Mouse (Mus musculus) mouse trophoblast stem cell (cell line): Measurements from ENCODE around the gene Gsg1l.

Source experiments
- in situ Hi-C, 2 experiments: fragments of 300-500 bp; cut with MseI, MboI; formaldehyde crosslinking; loops; 2 replicates in 1 of 2; 3 replicates in 1 of 2; pipeline ENCODE4 v1.15.1; 2025

Gsg1l gene

GRCm38 (mm10) chr7:126082286-126082741 lies at the start of gene Gsg1l:
Gene Gsg1l (minus strand): TSS chr7:126082411.
- in situ Hi-C loops, result loop anchor here in 1 of 2 experiments (25.0 kb wide), 1 partner anchor 320 kb away; no protein-coding TSS in a partner anchor

DNA sequence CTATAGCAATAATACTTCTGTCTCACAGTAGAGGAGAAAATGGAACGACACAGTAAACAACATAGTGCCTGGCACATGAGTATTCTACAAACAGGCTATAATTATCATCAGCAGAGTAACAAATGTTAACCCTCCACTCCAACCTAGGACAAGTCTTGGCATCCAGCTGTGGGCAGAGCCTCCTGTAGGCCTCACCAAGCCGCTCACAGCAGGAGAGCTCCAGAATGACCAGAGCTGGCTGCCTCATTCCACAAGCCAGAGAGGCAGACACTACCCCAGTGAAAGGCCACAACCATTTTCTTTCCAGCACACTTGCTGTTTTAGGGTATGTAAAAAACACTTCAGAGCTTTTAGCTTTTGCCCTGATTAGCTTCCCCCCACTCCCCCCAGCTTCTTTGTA lies 45.5 kb upstream of the Gsg1l start:
- in situ Hi-C loops, result no loop called here

DNA sequence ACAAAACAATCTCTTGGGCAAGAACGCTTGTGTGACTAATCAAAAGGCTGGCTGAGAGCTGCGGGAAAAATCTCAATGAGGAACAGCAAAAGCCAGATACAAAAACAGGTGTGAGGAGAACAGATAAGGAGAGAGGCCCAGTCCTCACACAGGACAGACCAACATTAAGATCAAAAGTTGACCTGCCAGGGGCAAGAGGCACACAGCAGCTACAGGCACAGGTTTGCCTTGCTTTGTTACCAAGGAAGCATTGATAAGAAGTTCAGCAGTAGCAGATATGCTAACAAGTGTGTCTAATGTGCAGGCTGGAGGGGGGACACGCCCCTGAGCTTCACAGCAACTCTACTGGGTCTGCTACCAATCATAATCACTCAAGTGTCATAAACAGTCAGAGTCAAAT lies 44.3 kb upstream of the Gsg1l start:
- in situ Hi-C loops, result no loop called here

- in situ Hi-C loops, result no loop called here
Measured at GRCm38 (mm10) chr7:126121533-126121932, 39.3 kb upstream of the Gsg1l start.

DNA sequence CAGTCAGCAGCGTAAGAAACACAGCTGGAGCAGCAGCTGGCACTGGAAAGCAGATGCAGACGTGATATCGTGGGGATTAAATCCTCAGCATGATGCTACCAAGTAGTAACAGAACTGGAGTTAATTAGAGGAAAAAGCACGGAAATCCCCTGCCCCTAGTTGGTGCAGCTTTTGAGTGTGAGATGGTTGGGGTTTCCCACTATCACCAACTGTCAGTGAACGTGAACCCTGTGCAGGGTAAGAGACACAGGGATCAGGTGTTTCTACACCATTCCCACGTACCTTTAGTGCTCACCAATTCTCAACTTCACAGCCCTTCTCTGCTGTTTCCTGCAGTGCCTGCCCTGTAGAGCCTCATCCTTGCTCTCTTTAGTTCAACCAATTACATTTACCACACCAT lies 37.6 kb upstream of the Gsg1l start:
- in situ Hi-C loops, result no loop called here

DNA sequence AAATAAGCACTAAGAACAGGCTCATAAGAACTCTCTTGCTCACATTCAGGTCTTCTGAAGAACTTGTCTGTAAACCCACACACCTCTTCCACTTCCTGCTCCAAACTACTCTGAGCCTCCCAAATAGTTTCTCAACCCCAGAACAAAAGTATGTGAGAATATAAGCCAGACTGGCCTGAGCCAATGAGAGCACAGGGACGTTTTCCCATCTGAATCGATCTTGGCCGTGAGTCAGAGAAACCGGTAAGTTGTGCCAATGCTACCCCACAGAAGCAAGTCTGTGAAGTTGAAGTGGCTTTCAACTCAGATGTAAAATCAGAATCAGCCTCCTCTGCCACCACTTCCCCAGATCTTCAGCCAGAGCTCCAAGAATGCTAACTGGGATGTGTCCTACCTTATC lies 31.1 kb upstream of the Gsg1l start:
- in situ Hi-C loops, result no loop called here

DNA sequence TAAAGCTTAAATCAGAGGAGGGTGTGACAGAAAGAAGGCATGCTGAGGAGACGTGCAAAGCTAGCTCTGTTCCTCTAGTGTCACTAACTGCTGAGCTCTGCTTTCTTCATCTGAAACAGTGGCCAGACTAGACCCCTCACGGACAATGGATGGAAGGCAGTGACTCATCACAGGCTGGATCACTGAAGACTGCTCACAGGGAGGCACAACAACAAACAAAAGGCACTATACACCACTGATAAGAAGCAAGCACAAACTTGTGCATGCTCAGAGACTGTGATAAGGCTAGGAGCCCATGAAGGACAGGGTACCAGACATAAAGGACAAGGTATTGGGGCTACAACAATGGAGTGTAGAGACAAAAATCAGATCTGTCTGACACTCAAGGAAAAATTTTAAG lies 29.0 kb upstream of the Gsg1l start:
- in situ Hi-C loops, result no loop called here

DNA sequence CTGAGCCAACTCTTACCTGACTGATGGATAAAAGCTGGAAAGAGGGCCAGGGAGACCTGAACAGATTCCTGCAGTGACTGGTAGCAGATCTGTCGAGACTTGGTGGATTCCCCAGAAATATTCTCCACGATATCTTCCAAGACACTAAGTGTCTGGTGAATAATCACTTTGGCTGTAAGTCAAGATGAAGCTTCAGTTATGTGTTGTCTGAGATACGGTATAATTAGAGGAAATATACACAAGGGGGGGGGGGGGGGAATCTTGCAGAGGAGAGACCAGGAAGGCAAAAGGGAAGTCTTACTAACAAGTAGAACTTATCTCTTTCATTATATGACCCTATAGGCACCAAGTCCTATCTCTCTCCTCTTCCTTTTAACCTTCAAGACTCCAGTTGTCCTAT lies 27.7 kb upstream of the Gsg1l start:
- in situ Hi-C loops, result no loop called here

DNA sequence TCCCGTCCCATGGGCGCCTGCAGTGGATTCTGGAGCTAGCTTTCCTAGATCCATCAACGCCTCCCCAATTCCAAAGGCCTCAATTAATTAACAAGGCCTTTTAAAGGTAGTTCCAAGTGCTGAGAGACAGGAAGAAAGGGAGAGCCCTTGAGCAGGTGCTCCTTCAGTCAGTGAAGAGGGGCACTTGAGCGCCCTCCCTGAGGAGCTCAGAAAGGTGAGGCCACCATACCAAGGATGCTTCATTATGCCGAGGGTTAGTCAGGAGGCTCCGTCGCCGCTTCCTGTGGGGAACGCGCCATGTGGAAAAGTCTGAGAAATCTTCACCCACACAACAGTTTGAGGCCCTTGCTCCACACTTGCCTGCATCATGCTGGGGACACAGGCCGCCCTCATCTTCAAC lies 18.2 kb upstream of the Gsg1l start:
- in situ Hi-C loops, result no loop called here

DNA sequence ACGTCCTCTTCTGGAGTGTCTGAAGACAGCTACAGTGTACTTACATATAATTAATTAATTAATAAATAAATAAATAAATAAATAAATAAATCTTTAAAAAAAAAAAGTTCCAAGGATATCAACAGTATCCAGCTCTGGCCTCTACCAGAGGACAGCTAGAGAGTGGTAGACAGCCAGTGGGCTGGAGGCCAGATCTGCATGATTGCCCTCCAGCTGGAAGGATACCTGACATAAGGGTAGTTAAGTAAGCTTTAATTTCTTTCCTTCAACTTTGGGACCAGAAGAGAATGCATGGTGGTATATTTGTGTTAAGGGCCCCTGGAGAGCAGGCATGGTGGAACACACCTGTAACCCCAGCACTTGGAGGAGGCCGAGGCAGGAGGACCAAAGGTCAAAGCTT lies 17.6 kb upstream of the Gsg1l start:
- in situ Hi-C loops, result loop anchor here in 1 of 2 experiments (25.0 kb wide), 1 partner anchor 338 kb away; no protein-coding TSS in a partner anchor

DNA sequence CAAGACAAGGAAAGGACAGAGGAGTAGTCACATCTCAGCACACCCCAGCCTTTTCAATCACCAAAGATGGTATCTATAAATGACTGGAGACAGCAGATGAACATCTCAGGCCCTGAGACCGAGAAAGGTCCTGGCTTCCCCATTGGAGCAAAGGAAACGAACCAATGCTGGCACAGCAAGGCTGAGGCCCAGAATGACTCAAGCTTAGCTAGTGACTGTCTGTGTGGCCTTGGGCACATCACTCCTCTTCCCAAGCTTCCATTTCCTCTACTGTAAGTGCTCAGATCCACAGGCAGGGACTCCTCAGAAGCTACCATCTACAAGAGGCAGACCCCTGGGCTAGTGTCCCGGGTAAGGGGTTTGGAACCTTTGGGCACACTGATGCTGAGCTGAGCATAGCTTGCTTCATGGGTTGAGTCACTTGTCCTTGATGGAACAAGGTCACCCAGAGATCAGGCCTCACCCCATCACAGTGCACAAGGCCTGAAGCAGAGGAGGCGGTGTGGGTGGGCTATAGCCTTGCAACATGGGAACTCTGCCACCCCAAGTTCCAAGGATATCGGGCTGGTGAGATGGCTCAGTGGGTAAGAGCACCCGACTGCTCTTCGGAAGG lies 17.1 kb upstream of the Gsg1l start:
- in situ Hi-C loops, result loop anchor here in 1 of 2 experiments (25.0 kb wide), 1 partner anchor 337 kb away; no protein-coding TSS in a partner anchor

GRCm38 (mm10) chr7:126097219-126097915 lies 15.2 kb upstream of the Gsg1l start:
- in situ Hi-C loops, result loop anchor here in 1 of 2 experiments (25.0 kb wide), 1 partner anchor 335 kb away; no protein-coding TSS in a partner anchor

DNA sequence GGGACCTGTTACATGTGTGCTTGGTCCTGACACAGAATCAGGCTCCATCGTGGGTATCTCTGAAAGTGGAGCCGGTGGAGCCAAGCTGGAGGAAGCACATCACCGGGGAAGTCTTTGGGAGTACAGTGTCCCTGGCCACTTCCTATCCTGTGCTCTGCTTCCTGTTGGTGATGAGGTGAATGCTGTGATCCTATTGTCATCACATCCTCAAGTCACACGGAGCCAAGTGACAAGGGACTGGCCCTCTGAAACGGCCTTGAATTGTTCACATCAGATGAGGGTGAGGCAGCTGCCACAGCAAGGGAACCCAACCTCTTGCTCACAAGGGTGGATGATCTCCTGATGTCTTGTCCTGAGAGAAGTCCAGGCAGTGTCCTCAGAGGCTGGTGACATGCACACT lies 14.4 kb upstream of the Gsg1l start:
- in situ Hi-C loops, result loop anchor here in 1 of 2 experiments (25.0 kb wide), 1 partner anchor 334 kb away; no protein-coding TSS in a partner anchor

- in situ Hi-C loops, result loop anchor here in 1 of 2 experiments (25.0 kb wide), 1 partner anchor 332 kb away; no protein-coding TSS in a partner anchor
Measured at GRCm38 (mm10) chr7:126094738-126095137, 12.5 kb upstream of the Gsg1l start.

DNA sequence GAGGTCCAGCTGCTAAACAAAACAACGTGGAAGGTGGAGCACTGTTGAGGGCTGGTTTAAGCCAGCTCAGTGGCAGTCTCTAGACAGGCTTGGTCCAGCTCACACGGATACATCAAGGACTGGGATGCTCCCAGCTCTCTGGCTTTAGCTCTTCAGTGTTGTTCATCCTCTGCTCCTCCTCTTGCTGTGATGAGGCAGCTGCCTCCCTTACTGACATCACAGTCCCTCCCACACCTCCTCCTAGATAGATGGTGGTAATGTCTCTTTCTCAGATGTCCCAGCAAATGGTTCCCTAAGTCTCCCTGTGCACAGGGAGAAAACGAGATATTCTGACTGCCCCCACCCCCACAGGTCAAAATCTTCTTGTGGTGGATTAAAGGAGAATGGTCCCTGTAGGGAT lies 11.0 kb upstream of the Gsg1l start:
- in situ Hi-C loops, result loop anchor here in 1 of 2 experiments (25.0 kb wide), 1 partner anchor 331 kb away; no protein-coding TSS in a partner anchor

GRCm38 (mm10) chr7:126089782-126090181 lies 7.6 kb upstream of the Gsg1l start:
- in situ Hi-C loops, result loop anchor here in 1 of 2 experiments (25.0 kb wide), 1 partner anchor 327 kb away; no protein-coding TSS in a partner anchor

- in situ Hi-C loops, result loop anchor here in 1 of 2 experiments (25.0 kb wide), 1 partner anchor 326 kb away; no protein-coding TSS in a partner anchor
Measured at GRCm38 (mm10) chr7:126088155-126088554, 5.9 kb upstream of the Gsg1l start.

- in situ Hi-C loops, result loop anchor here in 1 of 2 experiments (25.0 kb wide), 1 partner anchor 325 kb away; no protein-coding TSS in a partner anchor
Measured at GRCm38 (mm10) chr7:126087602-126088001, 5.4 kb upstream of the Gsg1l start.

DNA sequence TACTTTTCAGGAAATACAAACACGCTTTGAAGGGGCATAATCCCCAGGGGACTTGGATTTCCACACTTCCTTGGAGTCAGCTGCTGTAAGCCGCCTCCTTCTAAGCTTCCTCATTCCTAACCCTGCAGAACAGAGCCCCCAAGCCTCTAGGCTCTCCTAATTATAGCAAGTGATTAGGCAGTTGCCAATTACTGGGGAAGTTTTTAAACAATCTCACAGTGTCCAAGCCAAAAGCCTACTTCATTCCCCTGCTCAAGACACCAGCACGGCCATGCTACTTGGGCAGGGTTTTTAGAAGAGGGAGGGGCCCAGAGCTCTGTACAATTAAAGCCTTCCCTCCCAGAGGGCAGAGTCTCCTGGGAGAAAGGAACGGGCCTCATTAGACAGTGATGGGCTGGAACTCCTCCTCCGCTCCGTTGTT lies 4.1 kb upstream of the Gsg1l start:
- in situ Hi-C loops, result loop anchor here in 1 of 2 experiments (25.0 kb wide), 1 partner anchor 324 kb away; no protein-coding TSS in a partner anchor

- in situ Hi-C loops, result loop anchor here in 1 of 2 experiments (25.0 kb wide), 1 partner anchor 323 kb away; no protein-coding TSS in a partner anchor
Measured at GRCm38 (mm10) chr7:126085154-126085553, 2.9 kb upstream of the Gsg1l start.

DNA sequence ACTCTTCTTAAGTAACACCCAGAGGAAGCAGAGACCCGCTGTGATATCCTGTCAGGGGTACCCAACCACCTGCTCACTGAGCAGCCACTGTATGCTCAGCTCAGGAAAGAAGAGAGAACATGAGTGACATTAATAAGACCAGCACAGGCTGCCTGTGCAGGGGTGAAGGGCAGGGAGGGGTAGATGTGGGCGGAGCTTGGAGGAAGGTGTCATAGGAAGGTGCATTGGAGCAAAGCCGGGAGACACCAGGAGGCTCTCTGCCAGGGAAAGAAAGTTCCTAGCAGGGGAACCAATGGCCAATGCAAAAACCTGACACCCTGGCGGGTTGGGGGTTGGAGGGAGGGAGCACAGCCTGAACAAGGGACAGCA lies 1.8 kb upstream of the Gsg1l start:
- in situ Hi-C loops, result loop anchor here in 1 of 2 experiments (25.0 kb wide), 1 partner anchor 322 kb away; no protein-coding TSS in a partner anchor

GRCm38 (mm10) chr7:126083341-126083979 lies 1.2 kb upstream of the Gsg1l start:
- in situ Hi-C loops, result loop anchor here in 1 of 2 experiments (25.0 kb wide), 1 partner anchor 321 kb away; no protein-coding TSS in a partner anchor
